Mouse (Mus musculus) ES-Bruce4 (cell line): ENCODE data around the gene Samd4b.

Source experiments
- CTCF ChIP-seq: IDR thresholded peaks from one replicate; pipeline ENCODE4 v1.8.1; 2011; ENCODE audit warnings: low read depth, low read length
- EP300 ChIP-seq: IDR thresholded peaks from 2 replicates; pipeline ENCODE4 v1.6.1; 2011; ENCODE audit warnings: low read depth, low read length; ENCODE audit not compliant: insufficient read depth
- POLR2A ChIP-seq: IDR thresholded peaks from one replicate; pipeline ENCODE4 v1.8.1; 2011; ENCODE audit warnings: low read length; ENCODE audit not compliant: insufficient read depth

GRCm38 (mm10) chr7:28545048-28545890 is 52.7 kb downstream of the Samd4b start:
- TF ChIP-seq CTCF = no peak
- no peak for TF ChIP-seq POLR2A
- TF ChIP-seq EP300 = no peak
